In the genomic region with DNA sequence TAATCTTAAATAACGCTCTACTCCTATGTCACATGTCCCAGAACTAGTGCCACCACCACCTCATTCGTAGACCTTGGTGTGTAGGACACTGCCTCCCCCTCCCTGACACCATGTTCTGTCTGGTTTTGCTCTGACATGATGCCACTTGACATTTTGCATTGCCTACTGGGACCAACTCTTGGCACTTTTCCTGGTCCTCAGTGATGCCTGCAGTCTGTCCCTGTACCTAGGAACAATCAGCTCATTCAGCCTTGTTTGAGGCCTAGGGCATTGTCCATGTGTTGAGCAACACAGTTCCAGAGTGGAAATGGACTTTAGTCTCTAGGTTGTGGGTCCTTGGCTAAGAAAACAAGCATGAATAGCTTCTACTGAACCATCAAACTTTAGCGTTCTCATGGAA, we compare ENCODE assay signal across 16 mouse cellular contexts. TPM values are rescaled to one million over a fixed set of nuclear protein-coding genes. Genes with fewer than 3 reads are reported as not detected.
A peak's percentile ranks its signal among the peaks of the same experiment; 100 is the strongest.
DNase-seq lines count a peak whose midpoint lies in the region; ATAC-seq and TF ChIP-seq lines count a peak whose summit lies in the region.
"Had no signal": no experiment of that assay in that cellular context is flagged by ENCODE, and none has a peak within 500 bp of the region (broad histone marks: within the 10 kb centered on the region; RNA-seq: fewer than 3 reads in every experiment).

No protein-coding gene starts in this region.

- 69% methylated on average over 3 of the region's 3 CpGs for WGBS in heart, postnatal 0 days
- WGBS in heart, embryonic 10.5 days, result 88% methylated on average over 3 of the region's 3 CpGs
- 91% methylated on average over 3 of the region's 3 CpGs for WGBS in intestine, embryonic 14.5 days

- TF ChIP-seq CTCF in heart, postnatal 0 days (IDR thresholded peaks at IDR 0.05; ENCODE audit: low read depth), result no peak

- peak; percentile 28 for DNase-seq in heart, postnatal 0 days (ENCODE audit: low spot score)
- DNase-seq in heart, embryonic 10.5 days (ENCODE audit: low spot score), result no peak
- DNase-seq in layer of hippocampus, adult 9-11 months, result peak; percentile 10
- DNase-seq in layer of hippocampus, postnatal 25 days (ENCODE audit: extremely low spot score in 1 of 2, low spot score in 1 of 2), result no peak
- peak; percentile 92 for DNase-seq in Muller cell, postnatal 12 days (ENCODE audit: inconsistent ontology term)
- DNase-seq in intestine, embryonic 14.5 days (ENCODE audit: low spot score), result peak; percentile 36
- no peak for DNase-seq in T-cell, adult 2 months (ENCODE audit: low spot score)
- DNase-seq: heart, postnatal 14 days; layer of hippocampus, postnatal 36 days had no signal

- H3K9me3 ChIP-seq in heart, postnatal 0 days (replicated peaks; ENCODE audit: control insufficient read depth, low read length), result no peaks in the 10 kb centered on the region
- no peaks in the 10 kb centered on the region for H3K9me3 ChIP-seq in heart, embryonic 10.5 days
- no peaks in the 10 kb centered on the region for H3K9me3 ChIP-seq in intestine, embryonic 14.5 days (ENCODE audit: control insufficient read depth, low read length)
- H3K9me3 ChIP-seq: embryonic facial prominence, embryonic 12.5 days; forebrain, embryonic 10.5 days; lung, embryonic 15.5 days had no signal

- no peaks in the 10 kb centered on the region for H3K36me3 ChIP-seq in heart, postnatal 0 days (replicated peaks; ENCODE audit: control insufficient read depth, insufficient read depth, low read length)
- H3K36me3 ChIP-seq in heart, embryonic 10.5 days, result no peaks in the 10 kb centered on the region
- no peaks in the 10 kb centered on the region for H3K36me3 ChIP-seq in intestine, embryonic 14.5 days (ENCODE audit: control insufficient read depth, insufficient read depth, low read length)
- H3K36me3 ChIP-seq: embryonic facial prominence, embryonic 12.5 days; forebrain, embryonic 10.5 days; lung, embryonic 15.5 days had no signal

- no peaks in the 10 kb centered on the region for H3K4me1 ChIP-seq in heart, postnatal 0 days (ENCODE audit: control insufficient read depth, insufficient read depth)
- H3K4me1 ChIP-seq in heart, embryonic 10.5 days, result peaks cover 6% of the 10 kb centered on the region
- H3K4me1 ChIP-seq in intestine, embryonic 14.5 days (replicated peaks; ENCODE audit: control insufficient read depth, insufficient read depth, low read length), result no peaks in the 10 kb centered on the region
- H3K4me1 ChIP-seq: embryonic facial prominence, embryonic 12.5 days; forebrain, embryonic 10.5 days; lung, embryonic 15.5 days had no signal

- H3K4me3 ChIP-seq in heart, postnatal 0 days (ENCODE audit: low read depth, low read length), result no peak overlapping the region
- no peak overlapping the region for H3K4me3 ChIP-seq in heart, embryonic 10.5 days
- no peak overlapping the region for H3K4me3 ChIP-seq in intestine, embryonic 14.5 days (ENCODE audit: low read depth, low read length)
- H3K4me3 ChIP-seq: embryonic facial prominence, embryonic 12.5 days; forebrain, embryonic 10.5 days; lung, embryonic 15.5 days had no signal

- H3K27ac ChIP-seq in heart, postnatal 0 days (ENCODE audit: low read depth), result no peak overlapping the region
- H3K27ac ChIP-seq in heart, embryonic 10.5 days, result no peak overlapping the region
- H3K27ac ChIP-seq in intestine, embryonic 14.5 days (ENCODE audit: low read depth), result no peak overlapping the region
- H3K27ac ChIP-seq: embryonic facial prominence, embryonic 12.5 days; forebrain, embryonic 10.5 days; lung, embryonic 15.5 days; stomach, postnatal 0 days had no signal

- H3K4me2 ChIP-seq in heart, postnatal 0 days (ENCODE audit: low read depth, low read length), result no peak overlapping the region
- H3K4me2 ChIP-seq in intestine, embryonic 14.5 days (ENCODE audit: low read length), result no peak overlapping the region
- H3K4me2 ChIP-seq: embryonic facial prominence, embryonic 12.5 days; lung, embryonic 15.5 days had no signal

- ATAC-seq in heart, postnatal 0 days (ENCODE audit: insufficient read depth, low read depth), result peak; percentile 54; the same call in 1 of the 2 replicates
- ATAC-seq in intestine, embryonic 14.5 days (replicated peaks; ENCODE audit: low FRiP score, low TSS enrichment, low read depth), result no peak
- ATAC-seq: activated CD4-positive, CD25-positive, alpha-beta regulatory T cell, adult 4 months had no signal

- H3K27me3 ChIP-seq in heart, postnatal 0 days (ENCODE audit: control insufficient read depth, insufficient read depth, low read length), result no peaks in the 10 kb centered on the region
- no peaks in the 10 kb centered on the region for H3K27me3 ChIP-seq in heart, embryonic 10.5 days (ENCODE audit: insufficient read depth, poor library complexity, severe bottlenecking)
- H3K27me3 ChIP-seq in intestine, embryonic 14.5 days (replicated peaks; ENCODE audit: control insufficient read depth, insufficient read depth, low read length), result 0 out of 2 replicates have a peak, but pooled peaks cover 3% of the 10 kb centered on the region
- H3K27me3 ChIP-seq: embryonic facial prominence, embryonic 12.5 days; lung, embryonic 15.5 days had no signal

- no peak for TF ChIP-seq EP300 in heart, postnatal 0 days (IDR thresholded peaks at IDR 0.05; ENCODE audit: low read depth)

- no peak overlapping the region for H3K9ac ChIP-seq in heart, postnatal 0 days (replicated peaks; ENCODE audit: low read depth, low read length)
- H3K9ac ChIP-seq in intestine, embryonic 14.5 days (ENCODE audit: low read length), result no peak overlapping the region
- H3K9ac ChIP-seq: embryonic facial prominence, embryonic 12.5 days; lung, embryonic 15.5 days had no signal

RNA-seq across cellular contexts. Expression of gene Actc1, which starts 36.5 kb away (rescaled TPM):
- total RNA-seq in heart, postnatal 0 days (2014; rRNA removed; ENCODE audit: low replicate concordance), result 20,690 and 21,635 TPM in 2 replicates
- 18,379 and 21,577 TPM in 2 replicates for polyA plus RNA-seq in heart, postnatal 0 days (2015; fragmentation: Nextera tagmentation; extraction: Ambion mirVana)
- polyA plus RNA-seq in heart, embryonic 10.5 days (2016; fragmentation: Nextera tagmentation; extraction: Ambion mirVana), result 7,735 and 13,041 TPM in 2 replicates
- total RNA-seq in layer of hippocampus, postnatal 25 days (2021), result not detected
- polyA plus RNA-seq in intestine, embryonic 14.5 days (2014; fragmentation: Nextera tagmentation; extraction: Ambion mirVana), result 36.1 and 39.6 TPM in 2 replicates
- total RNA-seq: layer of hippocampus, postnatal 36 days; MEL; neutrophil, adult 5-6 weeks had no signal
- polyA plus RNA-seq: activated CD4-positive, CD25-positive, alpha-beta regulatory T cell, adult 4 months had no signal

Comparison
In these comparisons a context has a peak if more than half of its experiments do, and no peak if none do; other contexts are left out.
1. DNase-seq: peak in heart, postnatal 0 days (single experiment), layer of hippocampus, adult 9-11 months (single experiment), Muller cell, postnatal 12 days (single experiment) and intestine, embryonic 14.5 days (single experiment); none in heart, embryonic 10.5 days (single experiment), layer of hippocampus, postnatal 25 days (0 of 2) and T-cell, adult 2 months (single experiment).
2. RNA of gene Actc1, which starts 36.5 kb away (polyA plus RNA-seq): 18,379 to 21,577 TPM in heart, postnatal 0 days and 7,735 to 13,041 TPM in heart, embryonic 10.5 days; 36.1 to 39.6 TPM in intestine, embryonic 14.5 days; every median in the first group is over 100 times any median in the second.